Mouse (Mus musculus) bone marrow macrophage, adult 2 months (primary cell): ENCODE measurements around the gene Wasl. TPM values are rescaled to one million over a fixed set of nuclear protein-coding genes. Genes with fewer than 3 reads are reported as not detected.

Source experiments
- H3K27ac ChIP-seq: 2 replicates; pipeline ENCODE4 v1.5.1; 2012; ENCODE audit warnings: low read depth, low read length; ENCODE audit not compliant: insufficient read depth
- H3K4me1 ChIP-seq: 2 replicates; pipeline ENCODE4 v1.6.1; 2012; ENCODE audit warnings: low read length; ENCODE audit not compliant: control insufficient read depth, insufficient read depth
- H3K4me3 ChIP-seq: 2 replicates; pipeline ENCODE4 v1.5.1; 2012; ENCODE audit warnings: mild to moderate bottlenecking, low read length, moderate library complexity; ENCODE audit not compliant: insufficient read depth
- CTCF ChIP-seq: IDR thresholded peaks from 2 replicates; pipeline ENCODE4 v1.5.1; 2012; ENCODE audit warnings: low read depth, mild to moderate bottlenecking, low read length, moderate library complexity
- POLR2A ChIP-seq: IDR thresholded peaks from 2 replicates; pipeline ENCODE4 v1.6.1; 2012; ENCODE audit warnings: mild to moderate bottlenecking, low read depth, low read length, borderline replicate concordance
- polyA plus RNA-seq: library from polyadenylated mRNA; stranded (reverse); fragments of >200 nt; gene quantifications from 2 replicates; pipeline ENCODE4 v1.2.4, GENCODE M21; 2012; ENCODE audit not compliant: missing spikeins, insufficient read depth, insufficient read length

The Wasl gene
- polyA plus RNA-seq, 1 experiment: 18.5 TPM

DNA sequence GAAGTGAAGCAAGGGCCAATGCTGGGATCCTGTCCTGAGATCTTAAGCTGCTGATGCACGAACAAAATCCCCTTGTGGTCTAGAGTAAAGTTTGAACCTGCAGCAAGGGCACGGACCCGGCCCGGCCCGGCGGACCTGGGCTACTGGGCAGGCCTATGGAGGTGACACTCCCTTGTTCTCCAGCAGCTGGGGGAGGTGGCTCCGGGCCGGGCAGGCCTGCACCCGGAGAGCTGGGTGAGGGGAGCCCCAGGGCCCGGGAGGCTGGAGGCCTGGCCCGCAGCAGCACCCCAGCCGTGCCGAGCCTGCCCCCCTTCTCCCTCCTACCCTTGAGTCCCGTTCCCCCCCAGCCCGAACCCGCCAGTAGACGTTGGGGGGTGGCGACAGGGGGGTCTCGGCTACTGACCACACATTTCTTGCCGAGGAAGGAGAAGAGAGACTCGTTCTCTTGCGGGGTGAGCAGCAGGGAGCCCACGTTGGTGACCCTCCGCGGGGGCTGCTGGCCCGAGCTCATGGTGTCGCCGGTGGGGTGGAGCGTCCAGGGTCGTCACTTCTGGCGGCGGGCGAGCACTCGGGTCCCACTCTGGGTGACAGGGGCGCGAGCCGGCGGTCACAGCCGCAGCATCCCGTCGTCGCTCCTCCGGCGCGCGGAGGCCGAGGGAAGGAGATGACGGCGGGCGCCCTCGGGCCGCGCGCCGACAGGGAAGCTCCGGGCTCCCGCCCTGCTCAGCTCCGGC is 509 bp downstream of the Wasl start:
- H3K4me1 ChIP-seq: peaks cover 10% of the 10 kb centered on the region
- peak overlapping the region; percentile 74 for H3K27ac ChIP-seq
- TF ChIP-seq CTCF (no peak), POLR2A (no peak)
- H3K4me3 ChIP-seq: peak overlapping the region; percentile 73

DNA sequence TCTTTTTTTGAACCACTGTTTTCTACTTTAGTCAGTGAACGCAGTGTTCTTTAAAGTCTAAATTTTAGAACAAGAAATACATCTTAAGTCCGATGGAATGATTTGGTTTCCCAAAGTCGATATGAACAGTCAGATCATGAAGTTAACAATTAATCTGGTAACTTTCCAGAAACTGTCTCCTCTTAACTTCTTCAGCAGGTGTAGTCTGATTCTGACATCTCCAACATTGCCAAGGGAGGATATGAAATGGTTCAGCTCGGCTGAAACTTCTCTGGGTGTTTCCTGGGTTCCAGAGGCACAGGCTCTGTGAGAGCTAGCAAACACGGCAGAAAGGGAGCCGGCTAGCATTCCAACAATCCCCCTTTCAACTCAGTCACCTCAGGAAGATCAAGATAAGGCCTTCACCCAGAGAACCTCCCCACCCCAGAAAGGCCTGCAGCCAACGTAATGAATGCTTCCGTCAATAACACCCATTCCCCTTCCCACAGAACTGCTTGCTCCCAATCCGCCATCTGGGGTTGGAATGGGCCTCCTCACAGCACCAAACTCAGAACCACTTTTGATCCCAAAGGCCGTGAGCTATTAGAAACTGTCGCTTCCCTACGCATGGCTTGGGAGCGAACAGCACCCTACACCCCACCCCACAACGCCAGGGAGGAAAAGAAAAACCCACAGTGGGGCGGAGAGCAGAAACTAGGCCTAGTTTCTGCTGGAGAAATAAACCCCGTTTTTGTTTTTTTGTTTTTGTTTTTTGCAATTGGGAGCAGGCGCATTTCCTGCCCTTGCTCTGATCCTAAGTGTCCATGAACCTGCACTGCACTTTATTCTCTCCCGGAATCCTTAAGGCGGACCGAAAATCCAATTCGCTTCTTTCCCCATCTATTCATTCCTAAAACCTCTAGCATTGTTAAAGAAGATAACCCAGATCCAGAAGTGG is 1.3 kb downstream of the Wasl start:
- peak overlapping the region; percentile 74 for H3K27ac ChIP-seq
- TF ChIP-seq CTCF: no peak
- TF ChIP-seq POLR2A: no peak

DNA sequence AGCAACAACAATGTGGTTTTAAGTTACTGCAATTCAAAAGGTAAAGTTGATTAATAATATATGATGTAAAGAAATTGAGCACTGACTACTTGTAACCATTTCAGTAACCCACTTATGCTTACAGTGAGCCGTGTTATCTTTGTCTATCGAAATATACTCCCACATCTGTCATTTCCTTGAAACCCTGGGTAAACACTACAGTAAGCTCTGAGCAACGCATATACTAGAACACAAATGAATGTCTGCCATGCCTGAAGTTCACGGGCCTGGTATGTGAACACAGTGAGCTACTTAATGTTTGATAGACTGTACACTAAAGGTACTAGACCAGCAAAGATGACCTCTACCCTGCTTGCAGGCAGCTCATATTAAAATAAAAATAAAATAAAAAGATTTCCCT is 2.3 kb downstream of the Wasl start:
- TF ChIP-seq POLR2A: no peak
- TF ChIP-seq CTCF: no peak
- peaks cover 10% of the 10 kb centered on the region for H3K4me1 ChIP-seq
- 0 out of 2 replicates have a peak overlapping the region, but pooled peaks have one; percentile 17 for H3K4me3 ChIP-seq
- H3K27ac ChIP-seq: no peak overlapping the region

More for the DNA sequence above, 1.3 kb downstream of the Wasl start:
- Histone ChIP-seq H3K4me3 (peak overlapping the region; percentile 73), H3K4me1 (peaks cover 10% of the 10 kb centered on the region)

DNA sequence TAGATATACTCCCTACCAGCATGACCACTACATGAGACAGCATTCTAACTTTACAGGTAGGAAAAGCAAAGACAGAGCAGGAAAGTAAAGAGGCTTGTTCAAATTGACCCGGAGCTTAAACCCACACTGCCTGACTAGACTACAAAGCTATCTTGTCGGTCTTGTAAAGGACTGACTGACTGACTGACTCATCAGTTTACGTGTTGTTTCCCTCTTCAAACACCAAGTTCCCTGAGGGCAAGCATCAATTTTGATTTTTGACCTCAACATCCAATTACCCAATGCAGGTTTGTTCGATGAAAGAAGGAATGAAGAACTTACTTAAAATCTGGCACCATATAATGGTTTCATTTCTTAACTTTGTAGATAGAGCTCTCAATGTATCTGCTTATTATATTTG is 2.9 kb downstream of the Wasl start:
- Histone ChIP-seq H3K4me1 (peaks cover 10% of the 10 kb centered on the region), H3K4me3 (no peak overlapping the region), H3K27ac (no peak overlapping the region)
- TF ChIP-seq POLR2A: no peak
- no peak for TF ChIP-seq CTCF

DNA sequence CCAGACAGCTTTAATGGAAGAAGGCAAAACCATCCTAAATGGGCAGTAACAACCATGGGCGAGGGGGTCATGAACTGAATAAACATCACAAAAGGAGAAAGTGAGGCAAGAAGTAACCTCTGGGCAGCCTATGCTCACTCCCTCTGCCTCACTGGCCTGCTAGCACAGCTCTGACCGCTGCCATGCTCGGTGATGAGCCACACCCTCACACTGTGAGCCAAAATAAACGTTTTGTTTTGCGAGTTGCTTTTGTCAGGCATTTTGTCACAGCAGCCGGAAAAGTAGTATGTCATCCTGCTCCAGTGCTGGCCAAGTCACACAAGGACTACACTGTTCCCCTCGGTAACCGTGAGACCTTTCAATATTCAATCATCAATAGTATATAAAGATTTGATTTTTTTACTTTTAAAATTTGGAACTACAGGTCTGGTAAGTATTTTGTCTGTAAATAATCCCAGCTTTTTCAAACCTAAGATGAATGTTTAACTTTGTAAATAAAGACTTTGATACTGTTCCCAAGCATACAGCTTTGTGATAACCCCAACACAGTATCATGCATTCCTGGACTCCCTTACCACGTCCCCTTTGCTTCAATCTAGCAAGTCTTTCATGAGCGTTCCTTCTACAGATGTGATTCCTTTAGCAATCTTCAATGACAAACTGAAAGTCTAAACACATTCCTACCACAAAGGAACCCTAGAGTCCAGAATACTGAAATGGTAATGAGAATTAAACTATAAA is 7.0 kb downstream of the Wasl start:
- peaks cover 15% of the 10 kb centered on the region for H3K4me1 ChIP-seq
- no peak overlapping the region for H3K4me3 ChIP-seq
- no peak for TF ChIP-seq POLR2A
- no peak for TF ChIP-seq CTCF
- no peak overlapping the region for H3K27ac ChIP-seq

DNA sequence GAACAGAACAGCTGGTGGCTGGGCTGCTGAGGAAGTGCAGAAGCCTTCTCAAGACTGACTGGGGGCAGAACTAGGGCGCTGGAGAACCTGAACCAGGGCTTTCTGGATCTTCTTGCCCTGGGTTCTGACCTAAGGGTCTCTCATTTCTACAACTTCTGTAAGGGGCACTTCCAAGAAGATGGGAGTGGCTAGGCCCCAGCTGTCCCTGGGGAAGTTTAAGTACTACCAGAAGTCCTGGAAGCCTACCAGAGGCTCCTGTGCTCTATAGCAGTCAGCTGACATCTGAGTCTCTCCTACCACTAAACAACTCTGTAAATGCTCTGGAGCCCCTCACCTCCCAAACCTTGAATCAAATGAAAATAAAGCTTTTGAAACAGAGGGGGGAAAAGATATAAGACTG is 8.7 kb downstream of the Wasl start:
- Histone ChIP-seq H3K4me3 (no peak overlapping the region), H3K27ac (no peak overlapping the region), H3K4me1 (peaks cover 11% of the 10 kb centered on the region)
- TF ChIP-seq POLR2A (no peak), CTCF (no peak)

DNA sequence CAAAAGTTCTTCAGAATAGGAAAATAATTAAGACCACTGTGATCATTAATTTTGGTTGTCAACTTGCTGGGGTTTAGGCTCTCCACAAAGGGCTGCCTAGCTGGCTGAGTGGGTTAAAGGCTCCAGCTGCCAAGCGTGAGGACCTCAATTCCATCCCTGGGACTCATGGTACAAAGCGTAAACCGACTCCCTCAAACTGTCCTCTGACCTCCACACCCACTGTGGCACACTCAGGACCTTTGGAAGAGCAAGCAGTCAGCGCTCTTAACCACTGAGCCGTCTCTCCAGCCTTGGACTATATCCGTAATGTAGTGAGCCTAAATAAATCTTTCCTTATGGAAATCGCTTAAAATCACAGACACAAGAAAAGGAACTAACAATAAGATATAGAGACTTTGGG is 13.3 kb downstream of the Wasl start:
- Histone ChIP-seq H3K4me1 (peaks cover 25% of the 10 kb centered on the region), H3K4me3 (no peak overlapping the region), H3K27ac (no peak overlapping the region)
- no peak for TF ChIP-seq POLR2A
- no peak for TF ChIP-seq CTCF

DNA sequence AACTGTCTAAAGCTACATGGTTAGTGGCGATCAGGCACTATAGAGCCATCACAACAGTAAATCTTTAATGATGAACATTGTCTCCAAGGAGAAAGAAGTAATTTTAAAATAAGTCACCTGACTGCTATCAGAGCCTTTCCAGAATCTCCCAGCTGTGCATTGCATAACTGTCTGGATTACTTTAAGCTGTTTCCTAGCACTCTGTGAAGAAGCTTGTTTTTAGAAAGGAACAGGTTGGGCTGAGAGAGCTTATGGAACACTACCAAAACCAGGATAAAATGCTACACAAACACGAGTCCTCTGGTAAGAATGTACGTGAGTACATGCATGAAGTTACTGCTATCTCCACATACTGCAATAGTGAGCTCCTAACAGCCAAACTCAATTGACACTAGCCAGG is 14.1 kb downstream of the Wasl start:
- peaks cover 20% of the 10 kb centered on the region for H3K4me1 ChIP-seq
- TF ChIP-seq CTCF: no peak
- no peak for TF ChIP-seq POLR2A
- H3K4me3 ChIP-seq: no peak overlapping the region
- no peak overlapping the region for H3K27ac ChIP-seq

DNA sequence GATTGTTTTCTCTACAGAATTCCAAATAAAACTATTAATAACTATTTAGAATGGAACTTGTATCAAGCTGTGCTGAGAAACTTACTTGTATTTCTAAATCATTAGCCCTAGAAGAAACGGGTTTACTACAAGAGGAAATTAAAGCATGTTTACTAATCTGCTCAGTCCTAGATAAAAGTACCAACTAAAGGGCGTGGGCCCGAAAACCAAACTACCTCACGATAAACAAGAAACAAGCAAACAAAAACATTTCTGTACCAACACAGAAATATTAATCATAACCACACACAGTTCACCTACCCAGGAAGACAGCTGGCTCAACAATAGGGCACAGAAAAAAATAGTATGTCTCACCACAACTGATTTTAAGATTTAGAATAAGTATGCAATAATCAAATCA is 16.4 kb downstream of the Wasl start:
- Histone ChIP-seq H3K27ac (no peak overlapping the region), H3K4me3 (no peak overlapping the region), H3K4me1 (peaks cover 34% of the 10 kb centered on the region)
- TF ChIP-seq POLR2A: no peak
- no peak for TF ChIP-seq CTCF
